Mouse (Mus musculus): ENCODE results near the gene Acot12.

DNA sequence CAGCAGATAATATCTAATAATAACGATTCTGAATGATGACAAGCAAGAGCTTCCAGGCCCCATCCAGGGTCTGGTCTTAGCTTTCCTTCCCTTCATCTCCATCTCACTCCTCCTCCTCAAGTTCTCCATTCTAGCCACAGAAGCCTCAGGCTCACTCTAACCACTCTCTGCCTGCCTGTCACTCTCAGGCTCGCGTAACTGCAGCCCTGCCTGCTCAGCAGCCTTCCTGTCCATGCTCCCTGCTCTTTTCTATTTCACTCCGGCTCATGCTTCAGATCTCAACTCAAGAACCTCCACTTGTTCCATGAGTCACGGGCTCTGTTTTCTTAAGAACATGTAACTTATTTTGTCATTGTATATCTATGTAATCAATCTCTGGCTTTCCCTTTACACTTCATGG, 5.2 kb downstream of the Acot12 start:
- TF ChIP-seq CTCF (conservative IDR thresholded peaks at IDR 0.05; ENCODE audit: insufficient read depth, insufficient read length, low read depth, low read length) = no peak
- no peak for TF ChIP-seq POLR2A (IDR thresholded peaks at IDR 0.05; ENCODE audit: low read depth, low read length)
